Mouse (Mus musculus) CH12.LX (cell line): ENCODE data around the gene Gpx7.
A peak's percentile ranks its signal among the peaks of the same experiment; 100 is the strongest.

ENCODE experiments used
- CTCF ChIP-seq, 2 experiments: IDR thresholded peaks in 1 of 2; conservative IDR thresholded peaks in 1 of 2; 2 replicates each; pipeline ENCODE4 v1.5.1; 2011 to 2012; ENCODE audit warnings: low read depth in 2 of 2, low read length in 2 of 2, improper control_type of control experiment in 1 of 2, inconsistent platforms in 1 of 2, mild to moderate bottlenecking in 1 of 2, moderate library complexity in 1 of 2
- E2F4 ChIP-seq: IDR thresholded peaks from 2 replicates; pipeline ENCODE4 v1.6.1; 2011; ENCODE audit warnings: low read depth, low read length, improper control_type of control experiment; ENCODE audit not compliant: insufficient replicate concordance
- EP300 ChIP-seq: IDR thresholded peaks from 2 replicates; pipeline ENCODE4 v1.6.1; 2011; ENCODE audit warnings: low read length, improper control_type of control experiment
- KAT2A ChIP-seq: IDR thresholded peaks from 2 replicates; pipeline ENCODE4 v1.6.1; 2012; ENCODE audit warnings: low read length, improper control_type of control experiment, inconsistent platforms; ENCODE audit not compliant: insufficient replicate concordance
- MAX ChIP-seq: IDR thresholded peaks from 2 replicates; pipeline ENCODE4 v1.6.1; 2011; ENCODE audit warnings: low read length, improper control_type of control experiment
- MYC ChIP-seq: IDR thresholded peaks from 2 replicates; pipeline ENCODE4 v1.6.1; 2011; ENCODE audit warnings: low read depth, mild to moderate bottlenecking, improper control_type of control experiment, low read length
- PAX5 ChIP-seq: IDR thresholded peaks from 2 replicates; pipeline ENCODE4 v1.6.1; 2012; ENCODE audit warnings: low read length, inconsistent platforms, mixed read lengths
- POLR2A ChIP-seq: IDR thresholded peaks from 2 replicates; pipeline ENCODE4 v1.6.1; 2011; ENCODE audit warnings: low read depth, mild to moderate bottlenecking, improper control_type of control experiment, low read length
- SIN3A ChIP-seq: IDR thresholded peaks from 2 replicates; pipeline ENCODE4 v1.6.1; 2012; ENCODE audit warnings: low read length, improper control_type of control experiment, inconsistent platforms
- TCF12 ChIP-seq: IDR thresholded peaks from 2 replicates; pipeline ENCODE4 v1.6.1; 2014; ENCODE audit warnings: low read depth, mild to moderate bottlenecking, inconsistent platforms, low read length, improper control_type of control experiment
- UBTF ChIP-seq: IDR thresholded peaks from 2 replicates; pipeline ENCODE4 v1.6.1; 2012; ENCODE audit warnings: low read depth, mild to moderate bottlenecking, inconsistent platforms, low read length, improper control_type of control experiment, moderate library complexity
- USF1 ChIP-seq: IDR thresholded peaks from 2 replicates; pipeline ENCODE4 v1.6.1; 2014; ENCODE audit warnings: low read depth, mild to moderate bottlenecking, inconsistent platforms, low read length, improper control_type of control experiment
- ZNF384 ChIP-seq: IDR thresholded peaks from 2 replicates; pipeline ENCODE4 v1.6.1; 2012; ENCODE audit warnings: low read depth, low read length, improper control_type of control experiment, inconsistent platforms

- TF ChIP-seq ZNF384 (no peak), USF1 (no peak), EP300 (no peak), POLR2A (no peak), MYC (no peak), SIN3A (no peak), UBTF (no peak), CTCF (conservative IDR thresholded peaks at IDR 0.05 in 1 of 2, IDR thresholded peaks at IDR 0.05 in 1 of 2; ENCODE audit: low read depth in 2 of 2, low read length in 2 of 2) (peak in 1 of 2 experiments; percentile 24; a peak in 2 of 4 replicates), TCF12 (0 out of 2 replicates have a peak, but pooled peaks have one; percentile 30), E2F4 (no peak), PAX5 (no peak), MAX (no peak), KAT2A (no peak)
Measured at GRCm38 (mm10) chr4:108369254-108369653, 37.5 kb downstream of the Gpx7 start.
